8 mouse cellular contexts compared by ENCODE assay signal in the genomic region with DNA sequence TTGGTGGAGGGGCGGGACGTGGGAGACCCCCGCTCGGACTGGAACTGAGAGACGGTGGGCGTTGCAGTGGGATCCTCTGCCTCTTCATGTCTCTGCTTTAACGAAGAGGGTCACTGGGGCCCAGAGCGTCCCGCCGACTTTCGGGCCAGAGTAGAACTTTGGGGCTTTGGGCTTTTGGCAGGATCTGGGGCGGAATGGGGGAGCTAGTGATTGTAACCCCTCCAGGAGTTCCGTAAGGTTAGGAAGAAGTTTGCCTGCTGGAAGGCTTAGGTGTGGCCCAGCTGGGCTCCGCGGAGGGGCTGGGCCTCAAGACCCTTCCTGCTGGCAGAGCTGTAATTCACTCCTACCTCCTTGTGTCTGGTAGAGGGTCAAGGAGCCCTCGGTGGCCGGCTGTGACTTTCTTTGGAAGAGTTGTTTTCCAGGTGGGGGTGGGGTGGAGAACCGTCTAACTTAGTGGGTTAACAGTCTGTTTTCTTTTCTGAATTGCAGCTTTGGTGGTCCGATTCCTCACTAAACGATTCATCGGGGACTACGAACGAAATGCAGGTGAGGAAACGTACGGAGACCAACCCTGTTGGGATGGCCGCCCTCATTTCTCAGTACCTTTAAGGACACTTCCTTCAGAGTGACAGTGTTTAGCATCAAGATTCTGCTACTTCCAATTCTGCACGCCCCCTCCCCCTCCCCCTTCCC. TPM values are rescaled to one million over a fixed set of nuclear protein-coding genes. Genes with fewer than 3 reads are reported as not detected.
DNase-seq lines count a peak whose midpoint lies in the region; ATAC-seq and TF ChIP-seq lines count a peak whose summit lies in the region.

No protein-coding gene starts in this region.

- no peak for TF ChIP-seq CTCF in C2C12 (IDR thresholded peaks at IDR 0.05; ENCODE audit: control insufficient read depth, insufficient read depth, insufficient read length)

- no peaks in the 10 kb centered on the region for H3K36me3 ChIP-seq in C2C12 (ENCODE audit: control insufficient read depth, insufficient read depth)
- peaks cover 34% of the 10 kb centered on the region for H3K36me3 ChIP-seq in embryonic facial prominence, embryonic 12.5 days

- peak overlapping the region; percentile 95 for H3K27ac ChIP-seq in embryonic facial prominence, embryonic 12.5 days

- no peaks in the 10 kb centered on the region for H3K79me2 ChIP-seq in C2C12 (ENCODE audit: control insufficient read depth, insufficient read depth)

- DNase-seq in cerebellum, postnatal 14 days: peak; percentile 34 to 48
- DNase-seq in cerebellum, adult 8-10 months: no peak
- peak; percentile 39 for DNase-seq in kidney, postnatal 10 days
- DNase-seq in retina, embryonic 14.5 days (ENCODE audit: low spot score): peak; percentile 50
- no peak for DNase-seq in right cerebral cortex, adult 18-20 months
- DNase-seq in ovary, postnatal 10 days (ENCODE audit: low spot score): no peak

- ATAC-seq in embryonic facial prominence, embryonic 12.5 days (ENCODE audit: insufficient number of reproducible peaks, insufficient read depth, low FRiP score, low TSS enrichment): no peak; the same call in 1 of the 2 replicates

- H3K4me1 ChIP-seq in embryonic facial prominence, embryonic 12.5 days: peaks cover 63% of the 10 kb centered on the region

- peak overlapping the region; percentile 98 for H3K9ac ChIP-seq in embryonic facial prominence, embryonic 12.5 days

- WGBS in embryonic facial prominence, embryonic 12.5 days: under 1% methylated on average over 27 of the region's 27 CpGs

- no peaks in the 10 kb centered on the region for H3K27me3 ChIP-seq in C2C12 (ENCODE audit: control insufficient read depth, insufficient read depth, insufficient read length)
- H3K27me3 ChIP-seq in embryonic facial prominence, embryonic 12.5 days: no peaks in the 10 kb centered on the region

- peak overlapping the region; percentile 30 for H3K4me3 ChIP-seq in C2C12 (ENCODE audit: insufficient read depth, poor library complexity, severe bottlenecking)
- H3K4me3 ChIP-seq in embryonic facial prominence, embryonic 12.5 days: peak overlapping the region; percentile 99

- H3K4me2 ChIP-seq in embryonic facial prominence, embryonic 12.5 days (replicated peaks): peak overlapping the region; percentile 94

- H3ac ChIP-seq in C2C12 (ENCODE audit: control insufficient read depth, insufficient read length, low read depth): peak overlapping the region; percentile 91

- H3K9me3 ChIP-seq in embryonic facial prominence, embryonic 12.5 days: no peaks in the 10 kb centered on the region

- H3K79me3 ChIP-seq in C2C12 (ENCODE audit: low read depth): no peaks in the 10 kb centered on the region

TF ChIP-seq in C2C12, 6 proteins besides CTCF, POLR2A, EP300 and RAD21:
- TF ChIP-seq MYOG (IDR thresholded peaks at IDR 0.05; ENCODE audit: control insufficient read depth, extremely low read depth, insufficient read length) (no peak), MAX (IDR thresholded peaks at IDR 0.05) (no peak), USF1 (IDR thresholded peaks at IDR 0.05; ENCODE audit: low read depth) (no peak), MYOD1 (IDR thresholded peaks at IDR 0.05; ENCODE audit: control insufficient read depth, insufficient read length, low read depth) (no peak), CEBPB (IDR thresholded peaks at IDR 0.05; ENCODE audit: low read depth) (no peak), FOSL1 (IDR thresholded peaks at IDR 0.05; ENCODE audit: insufficient read depth, low read length, poor library complexity, severe bottlenecking) (no peak)
TF ChIP-seq in C2C12: peak in this region for 0.

RNA-seq across cellular contexts. Expression of gene Rasl11b, which starts 0.7 kb away (rescaled TPM):
- 4.8 TPM for polyA plus RNA-seq in C2C12 (2012; fragmentation: generic; extraction: Trizol)
- polyA plus RNA-seq in embryonic facial prominence, embryonic 12.5 days (2016; fragmentation: Nextera tagmentation; extraction: Ambion mirVana): 134 and 140 TPM in 2 replicates

Comparison
In these comparisons a context has a peak if more than half of its experiments do, and no peak if none do; other contexts are left out.
1. DNase-seq: peak in cerebellum, postnatal 14 days (2 of 2), kidney, postnatal 10 days (single experiment) and retina, embryonic 14.5 days (single experiment); none in cerebellum, adult 8-10 months (single experiment), right cerebral cortex, adult 18-20 months (single experiment) and ovary, postnatal 10 days (single experiment).
2. RNA of gene Rasl11b, which starts 0.7 kb away (polyA plus RNA-seq): 134 to 140 TPM in embryonic facial prominence, embryonic 12.5 days; 4.8 TPM in C2C12 (single experiment); every median in the first group is over 10 times any median in the second.